Mouse (Mus musculus) embryonic facial prominence, embryonic 11.5 days (tissue): Measurements from ENCODE around the gene Skint7. TPM values are rescaled to one million over a fixed set of nuclear protein-coding genes. Genes with fewer than 3 reads are reported as not detected.
"Not testable (repeated sequence)": the region's sequence is repeated elsewhere in the genome, so short reads cannot be mapped to it uniquely, and the experiment has no call there.

Experiments
- ATAC-seq: fragments of 200-750 bp; cut with Nextera tagmentation; replicated peaks from 2 replicates; pipeline ENCODE4 v1.8.0; 2017; ENCODE audit warnings: low read depth; ENCODE audit not compliant: insufficient number of reproducible peaks, low FRiP score, low TSS enrichment
- DNase-seq: peaks from one replicate; pipeline ENCODE4 v3.0.0-alpha.2; 2015; ENCODE audit warnings: low spot score
- H3K27ac ChIP-seq: fragments of 300-500 bp; sonication (generic); replicated peaks from 2 replicates; pipeline ENCODE4 v1.5.1; 2014; ENCODE audit warnings: mild to moderate bottlenecking, low read depth, low read length, control low read depth
- H3K27me3 ChIP-seq: fragments of 300-500 bp; sonication (generic); 2 replicates; pipeline ENCODE4 v1.6.1; 2014; ENCODE audit warnings: mild to moderate bottlenecking, low read length, moderate library complexity, mixed read lengths; ENCODE audit not compliant: control insufficient read depth, insufficient read depth
- H3K36me3 ChIP-seq: fragments of 300-500 bp; sonication (generic); replicated peaks from 2 replicates; pipeline ENCODE4 v1.6.1; 2014; ENCODE audit warnings: low read depth, mild to moderate bottlenecking, low read length, moderate library complexity, mixed read lengths; ENCODE audit not compliant: control insufficient read depth, insufficient read depth
- H3K4me1 ChIP-seq: fragments of 300-500 bp; sonication (generic); 2 replicates; pipeline ENCODE4 v1.6.1; 2014; ENCODE audit warnings: low read length, mixed read lengths; ENCODE audit not compliant: control insufficient read depth, insufficient read depth
- H3K4me2 ChIP-seq: fragments of 300-500 bp; sonication (generic); 2 replicates; pipeline ENCODE4 v1.6.1; 2014; ENCODE audit warnings: low read depth, mild to moderate bottlenecking, control low read depth, low read length, moderate library complexity
- H3K4me3 ChIP-seq: fragments of 300-500 bp; sonication (generic); 2 replicates; pipeline ENCODE4 v1.5.1; 2014; ENCODE audit warnings: low read depth, low read length, control low read depth
- H3K9ac ChIP-seq: fragments of 300-500 bp; sonication (generic); replicated peaks from 2 replicates; pipeline ENCODE4 v1.6.1; 2014; ENCODE audit warnings: mild to moderate bottlenecking, control low read depth, low read length
- H3K9me3 ChIP-seq: fragments of 300-500 bp; sonication (generic); replicated peaks from 2 replicates; pipeline ENCODE4 v1.6.1; 2016; ENCODE audit warnings: mild to moderate bottlenecking, low read length, inconsistent platforms, mixed read lengths; ENCODE audit not compliant: control insufficient read depth
- WGBS: fragments of 180-500 bp; shearing (Covaris S2); extraction: QIAGEN DNeasy Blood & Tissue Kit; methylation state at CpG from one replicate; pipeline ENCODE4 v1.1.7; 2014; 5-methylcytosine and 5-hydroxymethylcytosine counted together
- polyA plus RNA-seq: library from polyadenylated mRNA; unstranded; fragments of >200 nt; fragmentation: Nextera tagmentation; extraction: Ambion mirVana; gene quantifications from 2 replicates; pipeline ENCODE4 v1.2.1, GENCODE M21; 2014

The Skint7 gene
- polyA plus RNA-seq: not detected in 2 replicates

DNA sequence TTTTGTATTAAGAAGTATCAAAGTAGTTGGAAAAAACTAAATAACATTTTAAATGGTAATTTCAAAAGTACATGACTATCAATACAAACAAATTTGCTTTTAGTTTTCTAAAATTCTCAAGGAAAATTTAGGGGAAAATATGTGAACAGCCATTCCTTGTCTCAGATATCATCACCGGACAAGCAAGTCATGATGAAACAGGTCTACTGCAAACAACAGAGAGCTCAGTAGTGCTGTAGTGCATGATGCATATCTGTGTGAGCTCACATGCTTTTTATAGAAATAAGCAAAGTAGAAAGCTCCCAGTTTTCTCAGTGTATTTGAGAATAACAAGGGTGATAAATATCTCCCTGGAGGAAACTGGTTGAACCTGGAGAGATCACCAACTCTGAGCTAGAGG, at the start of gene Skint7:
Gene Skint7 (plus strand): TSS at position 301 of the 400 bp plus-strand sequence.
- Histone ChIP-seq H3K9ac (no peak within 1 kb of the TSS), H3K9me3 (no peaks in the 10 kb centered on the region), H3K36me3 (no peaks in the 10 kb centered on the region), H3K27me3 (no peaks in the 10 kb centered on the region), H3K4me3 (no peak within 1 kb of the TSS), H3K4me2 (no peak within 1 kb of the TSS), H3K27ac (no peak within 1 kb of the TSS), H3K4me1 (no peaks in the 10 kb centered on the region)
- ATAC-seq (no peak), DNase-seq (no peak)
- WGBS: 91% methylated on average over 1 of the region's 1 CpGs

DNA sequence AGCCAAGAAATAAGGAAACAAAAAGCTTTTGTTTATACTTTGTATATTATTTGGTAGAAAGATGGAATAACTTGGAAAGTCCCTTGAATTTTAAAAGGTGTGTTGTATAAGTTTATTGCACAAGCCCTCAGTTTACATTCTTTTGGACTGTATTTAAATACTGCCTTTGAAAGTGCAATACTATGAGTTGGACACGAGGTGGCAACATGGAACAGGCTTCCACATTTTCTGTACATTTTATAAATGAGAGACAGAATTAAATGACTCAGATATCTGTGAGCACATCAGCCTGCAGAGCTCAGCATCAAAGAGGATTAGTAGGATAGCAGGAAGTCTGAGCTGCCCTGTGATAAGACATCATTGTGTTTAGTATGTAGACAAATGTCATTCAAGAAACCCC, 11.4 kb upstream of the Skint7 start:
- ATAC-seq: no peak
- H3K9ac ChIP-seq: no peak overlapping the region
- WGBS: 23% methylated on average over 1 of the region's 1 CpGs

DNA sequence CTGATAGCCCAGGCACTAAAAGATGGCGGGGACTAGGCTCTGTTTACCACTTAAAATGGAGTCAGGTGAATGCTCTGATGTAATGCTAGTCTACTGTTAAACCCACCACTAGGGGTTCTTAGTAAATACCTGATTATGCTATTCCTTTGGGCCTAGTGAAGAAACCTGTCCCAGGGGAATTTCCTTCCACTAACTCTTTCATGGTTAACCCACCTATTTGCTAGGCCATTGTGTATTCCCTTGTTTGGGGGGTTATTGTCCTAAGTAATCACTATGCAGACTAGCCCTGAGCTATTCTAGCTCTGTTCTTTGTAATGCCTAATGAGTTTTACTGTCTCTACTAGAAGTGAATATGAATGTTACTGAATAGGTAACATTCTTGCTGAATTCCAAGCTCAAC, 9.5 kb upstream of the Skint7 start:
- H3K27ac ChIP-seq, H3K36me3 ChIP-seq, H3K4me1 ChIP-seq, DNase-seq, H3K9me3 ChIP-seq, H3K4me2 ChIP-seq, H3K27me3 ChIP-seq, H3K9ac ChIP-seq, H3K4me3 ChIP-seq, ATAC-seq: not testable (repeated sequence)
- WGBS: 77% methylated on average over 1 of the region's 1 CpGs

More for the DNA sequence above, 11.4 kb upstream of the Skint7 start:
- Histone ChIP-seq H3K4me2 (no peak overlapping the region), H3K4me3 (no peak overlapping the region), H3K4me1 (no peaks in the 10 kb centered on the region), H3K27me3 (no peaks in the 10 kb centered on the region), H3K27ac (no peak overlapping the region), H3K9me3 (no peaks in the 10 kb centered on the region), H3K36me3 (no peaks in the 10 kb centered on the region)
- DNase-seq: no peak

DNA sequence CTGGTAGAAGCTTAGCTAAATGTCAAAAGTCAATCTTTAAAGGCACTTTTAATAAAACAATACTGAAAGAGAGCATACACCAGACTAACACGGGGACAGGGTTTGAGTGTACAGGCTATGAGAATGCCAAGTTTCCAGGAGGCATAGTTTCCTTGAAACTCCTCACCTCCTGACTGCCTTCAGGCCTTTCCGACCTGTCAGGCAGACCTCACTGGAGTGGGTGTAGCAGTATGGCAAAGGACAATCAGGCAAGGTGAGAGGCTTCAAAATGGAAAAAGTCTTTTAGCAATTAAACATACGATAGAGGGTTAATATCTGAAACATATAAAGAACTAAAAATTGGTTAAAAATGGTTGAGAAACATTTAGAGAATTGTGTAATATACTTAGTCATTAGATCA, 9.1 kb upstream of the Skint7 start:
- no peak overlapping the region for H3K4me3 ChIP-seq
- no peaks in the 10 kb centered on the region for H3K36me3 ChIP-seq
- H3K9ac ChIP-seq: no peak overlapping the region
- no peaks in the 10 kb centered on the region for H3K4me1 ChIP-seq
- no peak for ATAC-seq
- no peaks in the 10 kb centered on the region for H3K9me3 ChIP-seq
- 81% methylated on average over 3 of the region's 3 CpGs for WGBS
- H3K27ac ChIP-seq: no peak overlapping the region
- no peaks in the 10 kb centered on the region for H3K27me3 ChIP-seq
- H3K4me2 ChIP-seq: no peak overlapping the region
- DNase-seq: no peak

DNA sequence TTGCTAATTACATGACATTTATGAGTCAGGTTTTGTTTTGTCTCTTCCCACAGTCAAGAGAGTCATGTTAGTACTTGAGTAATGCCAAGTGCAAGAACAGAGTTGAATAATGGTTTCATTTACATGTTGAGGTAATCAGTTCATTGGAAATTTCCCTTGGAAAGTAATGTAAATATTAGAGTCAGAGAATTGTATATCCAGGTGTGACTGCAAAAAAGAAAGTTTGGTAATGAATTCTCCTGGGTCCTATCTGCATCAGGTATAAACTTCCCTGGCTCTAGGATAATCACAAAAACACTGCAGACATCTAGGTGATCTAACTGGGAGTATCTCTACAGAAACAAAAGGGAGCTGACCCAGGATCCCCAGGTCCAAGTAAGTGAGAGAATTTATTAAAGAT, 33.2 kb downstream of the Skint7 start, which contains the start of gene Skint1:
Gene Skint1 (plus strand): TSS at position 301 of the 400 bp plus-strand sequence.
- no peaks in the 10 kb centered on the region for H3K36me3 ChIP-seq
- no peaks in the 10 kb centered on the region for H3K9me3 ChIP-seq
- no peak within 1 kb of the TSS for H3K27ac ChIP-seq
- ATAC-seq: no peak
- no peaks in the 10 kb centered on the region for H3K4me1 ChIP-seq
- no peak for DNase-seq
- H3K27me3 ChIP-seq: no peaks in the 10 kb centered on the region
- no peak within 1 kb of the TSS for H3K9ac ChIP-seq
- no peak within 1 kb of the TSS for H3K4me3 ChIP-seq
- H3K4me2 ChIP-seq: no peak within 1 kb of the TSS

Other genes starting within 250 kb of the Skint7 start
- 0.07 TPM in 1 of 2 replicates, not detected in the other for gene Slc5a9, start 70.0 kb upstream of the Skint7 start, polyA plus RNA-seq
- gene Skint8, start 53.5 kb upstream of the Skint7 start, polyA plus RNA-seq: not detected in 2 replicates
- gene Skint1, start 33.3 kb downstream of the Skint7 start, polyA plus RNA-seq: not detected in 2 replicates
- not detected in 2 replicates for gene Skint4, start 99.1 kb downstream of the Skint7 start, polyA plus RNA-seq